Mouse (Mus musculus): ENCODE data around the gene Zfp280b. TPM values are rescaled to one million over a fixed set of nuclear protein-coding genes. Genes with fewer than 3 reads are reported as not detected.
"Not testable (repeated sequence)": the region's sequence is repeated elsewhere in the genome, so short reads cannot be mapped to it uniquely, and the experiment has no call there.

Zfp280b gene
- polyA plus RNA-seq, 1 experiment from 2014 or later: 18.6 TPM

- WGBS: 35% methylated on average over 5 of the region's 5 CpGs
- Histone ChIP-seq H3K27me3 (ENCODE audit: control insufficient read depth, insufficient read depth, low read depth, low read length) (no peaks in the 10 kb centered on the region), H3K27ac (ENCODE audit: low read length) (no peak overlapping the region), H3K4me3 (ENCODE audit: low read length) (no peak overlapping the region), H3K9ac (ENCODE audit: low read length) (no peak overlapping the region), H3K9me3 (ENCODE audit: control insufficient read depth, low read length) (no peaks in the 10 kb centered on the region), H3K4me2 (ENCODE audit: low read depth, low read length) (no peak overlapping the region), H3K36me3 (ENCODE audit: control insufficient read depth, insufficient read depth, low read length) (peaks cover 16% of the 10 kb centered on the region), H3K4me1 (replicated peaks; ENCODE audit: control insufficient read depth, insufficient read depth, low read length) (peaks cover 5% of the 10 kb centered on the region; the same call in 1 of the 2 replicates)
- ATAC-seq (ENCODE audit: low read depth): no peak
Observed at GRCm38 (mm10) chr10:76045343-76045742, 12.9 kb downstream of the Zfp280b start.

GRCm38 (mm10) chr10:76046754-76047153 is 14.3 kb downstream of the Zfp280b start:
- H3K27ac ChIP-seq (ENCODE audit: low read length): no peak overlapping the region
- no peak overlapping the region for H3K9ac ChIP-seq (ENCODE audit: low read length)
- no peak overlapping the region for H3K4me3 ChIP-seq (ENCODE audit: low read length)
- no peak overlapping the region for H3K4me2 ChIP-seq (ENCODE audit: low read depth, low read length)
- 11% methylated on average over 1 of the region's 1 CpGs for WGBS
- H3K27me3 ChIP-seq (ENCODE audit: control insufficient read depth, insufficient read depth, low read depth, low read length): no peaks in the 10 kb centered on the region
- H3K4me1 ChIP-seq (replicated peaks; ENCODE audit: control insufficient read depth, insufficient read depth, low read length): peaks cover 5% of the 10 kb centered on the region; the same call in 1 of the 2 replicates
- peaks cover 7% of the 10 kb centered on the region; the same call in 1 of the 2 replicates for H3K36me3 ChIP-seq (ENCODE audit: control insufficient read depth, insufficient read depth, low read length)
- ATAC-seq (ENCODE audit: low read depth): no peak
- H3K9me3 ChIP-seq (ENCODE audit: control insufficient read depth, low read length): no peaks in the 10 kb centered on the region

DNA sequence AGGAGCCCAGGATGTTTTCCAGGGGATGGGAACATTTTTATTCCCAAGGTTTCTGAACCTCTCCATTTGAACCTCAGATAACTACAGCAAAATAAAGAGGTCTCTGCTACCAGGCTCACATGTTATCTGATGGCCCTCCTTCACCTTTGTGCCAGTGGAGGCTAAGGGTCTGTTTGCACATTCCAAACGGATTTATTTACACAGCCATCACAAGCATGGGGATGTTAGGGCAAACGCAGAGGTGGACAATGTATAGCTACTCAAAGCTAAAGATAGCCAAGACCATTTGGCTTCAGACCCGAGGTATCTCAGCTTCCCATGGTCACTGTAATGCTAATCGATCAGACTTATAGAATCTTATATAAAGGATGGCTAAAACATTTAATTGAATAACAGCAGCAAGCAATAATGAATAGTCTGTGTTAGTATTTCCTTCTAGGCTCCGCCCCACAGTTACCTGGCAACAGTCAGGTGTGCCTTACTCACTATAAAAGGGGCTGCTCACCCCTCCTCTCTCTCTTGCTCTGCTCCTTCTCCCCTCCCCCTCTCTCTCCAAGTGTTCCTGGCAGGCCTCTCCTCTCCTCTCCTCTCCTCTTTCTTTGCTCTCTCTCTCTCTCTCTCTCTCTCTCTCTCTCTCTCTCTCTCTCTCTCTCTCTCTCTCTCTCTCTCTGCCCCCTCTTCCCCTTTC is 14.9 kb downstream of the Zfp280b start:
- 15% methylated on average over 5 of the region's 5 CpGs for WGBS
- no peak overlapping the region for H3K9ac ChIP-seq (ENCODE audit: low read length)
- H3K9me3 ChIP-seq (ENCODE audit: control insufficient read depth, low read length): no peaks in the 10 kb centered on the region
- no peak overlapping the region for H3K4me3 ChIP-seq (ENCODE audit: low read length)
- no peak overlapping the region for H3K27ac ChIP-seq (ENCODE audit: low read length)
- peaks cover 7% of the 10 kb centered on the region; the same call in 1 of the 2 replicates for H3K36me3 ChIP-seq (ENCODE audit: control insufficient read depth, insufficient read depth, low read length)
- ATAC-seq (ENCODE audit: low read depth): peak; percentile 52; the same call in 1 of the 2 replicates
- H3K4me1 ChIP-seq (replicated peaks; ENCODE audit: control insufficient read depth, insufficient read depth, low read length): peaks cover 5% of the 10 kb centered on the region; the same call in 1 of the 2 replicates
- H3K27me3 ChIP-seq (ENCODE audit: control insufficient read depth, insufficient read depth, low read depth, low read length): no peaks in the 10 kb centered on the region
- H3K4me2 ChIP-seq (ENCODE audit: low read depth, low read length): no peak overlapping the region

DNA sequence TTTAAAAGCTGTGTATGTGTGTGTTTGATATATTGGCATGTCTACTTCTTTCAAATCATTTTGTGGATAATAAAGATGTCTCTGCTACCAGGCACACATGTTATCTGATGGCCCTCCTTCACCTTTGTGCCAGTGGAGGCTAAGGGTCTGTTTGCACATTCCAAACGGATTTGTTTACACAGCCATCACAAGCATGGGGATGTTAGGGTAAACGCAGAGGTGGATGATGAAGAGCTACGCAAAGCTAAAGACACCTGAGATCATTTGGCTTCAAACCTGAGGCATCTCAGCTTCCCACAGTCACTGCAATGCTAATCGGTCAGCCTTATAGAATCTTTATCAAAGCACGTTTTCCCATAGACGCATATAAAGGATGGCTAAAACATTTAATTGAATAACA is 16.5 kb downstream of the Zfp280b start:
- Histone ChIP-seq H3K4me2 (ENCODE audit: low read depth, low read length) (no peak overlapping the region), H3K9me3 (ENCODE audit: control insufficient read depth, low read length) (no peaks in the 10 kb centered on the region), H3K4me1 (replicated peaks; ENCODE audit: control insufficient read depth, insufficient read depth, low read length) (peaks cover 5% of the 10 kb centered on the region; the same call in 1 of the 2 replicates), H3K27ac (ENCODE audit: low read length) (no peak overlapping the region), H3K27me3 (ENCODE audit: control insufficient read depth, insufficient read depth, low read depth, low read length) (no peaks in the 10 kb centered on the region), H3K4me3 (ENCODE audit: low read length) (no peak overlapping the region), H3K9ac (ENCODE audit: low read length) (no peak overlapping the region), H3K36me3 (ENCODE audit: control insufficient read depth, insufficient read depth, low read length) (no peaks in the 10 kb centered on the region)
- 8% methylated on average over 6 of the region's 6 CpGs for WGBS
- ATAC-seq (ENCODE audit: low read depth): no peak

- H3K27me3 ChIP-seq (ENCODE audit: control insufficient read depth, insufficient read depth, low read depth, low read length): no peaks in the 10 kb centered on the region
- 67% methylated on average over 11 of the region's 11 CpGs for WGBS
- ATAC-seq (ENCODE audit: low read depth): no peak
Observed at GRCm38 (mm10) chr10:76051860-76052259, 19.4 kb downstream of the Zfp280b start.

DNA sequence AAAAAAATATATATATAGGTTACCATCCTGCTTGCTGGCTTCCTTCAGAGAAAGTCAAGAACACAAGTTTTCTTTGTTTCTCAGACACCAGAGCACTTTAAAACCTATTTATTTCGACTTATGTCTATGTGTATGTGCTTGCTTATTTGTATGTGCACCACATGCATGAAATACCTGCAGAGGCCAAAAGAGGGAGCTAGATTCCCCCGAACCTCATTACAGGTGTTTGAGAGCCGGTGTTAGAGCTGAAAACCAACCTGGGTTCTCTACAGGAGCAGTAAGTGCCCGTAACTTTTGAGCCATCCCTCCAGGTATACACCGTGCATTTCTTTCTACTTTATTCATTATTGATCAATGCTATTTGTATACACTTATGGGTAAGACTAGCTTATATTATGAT is 30.0 kb downstream of the Zfp280b start:
- WGBS: 88% methylated on average over 5 of the region's 5 CpGs
- no peaks in the 10 kb centered on the region for H3K36me3 ChIP-seq (ENCODE audit: control insufficient read depth, insufficient read depth, low read length)
- no peaks in the 10 kb centered on the region for H3K4me1 ChIP-seq (replicated peaks; ENCODE audit: control insufficient read depth, insufficient read depth, low read length)
- no peak overlapping the region for H3K4me3 ChIP-seq (ENCODE audit: low read length)
- no peak overlapping the region for H3K9ac ChIP-seq (ENCODE audit: low read length)
- no peak overlapping the region for H3K4me2 ChIP-seq (ENCODE audit: low read depth, low read length)
- H3K27ac ChIP-seq (ENCODE audit: low read length): no peak overlapping the region
- H3K9me3 ChIP-seq (ENCODE audit: control insufficient read depth, low read length): no peaks in the 10 kb centered on the region
- H3K27me3 ChIP-seq (ENCODE audit: control insufficient read depth, insufficient read depth, low read depth, low read length): no peaks in the 10 kb centered on the region
- ATAC-seq (ENCODE audit: low read depth): no peak

More at GRCm38 (mm10) chr10:76051860-76052259, 19.4 kb downstream of the Zfp280b start:
- peaks cover 3% of the 10 kb centered on the region; the same call in 1 of the 2 replicates for H3K4me1 ChIP-seq (replicated peaks; ENCODE audit: control insufficient read depth, insufficient read depth, low read length)
- H3K36me3 ChIP-seq (ENCODE audit: control insufficient read depth, insufficient read depth, low read length): no peaks in the 10 kb centered on the region
- H3K4me3 ChIP-seq (ENCODE audit: low read length): no peak overlapping the region
- H3K9me3 ChIP-seq (ENCODE audit: control insufficient read depth, low read length): no peaks in the 10 kb centered on the region
- H3K4me2 ChIP-seq (ENCODE audit: low read depth, low read length): no peak overlapping the region
- no peak overlapping the region for H3K9ac ChIP-seq (ENCODE audit: low read length)
- no peak overlapping the region for H3K27ac ChIP-seq (ENCODE audit: low read length)

- Histone ChIP-seq H3K4me3 (ENCODE audit: low read length) (no peak overlapping the region), H3K4me1 (replicated peaks; ENCODE audit: control insufficient read depth, insufficient read depth, low read length) (no peaks in the 10 kb centered on the region), H3K9ac (ENCODE audit: low read length) (no peak overlapping the region), H3K27me3 (ENCODE audit: control insufficient read depth, insufficient read depth, low read depth, low read length) (no peaks in the 10 kb centered on the region), H3K27ac (ENCODE audit: low read length) (no peak overlapping the region), H3K36me3 (ENCODE audit: control insufficient read depth, insufficient read depth, low read length) (no peaks in the 10 kb centered on the region), H3K4me2 (ENCODE audit: low read depth, low read length) (no peak overlapping the region), H3K9me3 (ENCODE audit: control insufficient read depth, low read length) (no peaks in the 10 kb centered on the region)
- ATAC-seq (ENCODE audit: low read depth): no peak
- 23% methylated on average over 12 of the region's 12 CpGs for WGBS
Observed at GRCm38 (mm10) chr10:76067674-76068613, 35.5 kb downstream of the Zfp280b start.

- H3K9me3 ChIP-seq (ENCODE audit: control insufficient read depth, low read length); H3K27ac ChIP-seq (ENCODE audit: low read length); H3K4me2 ChIP-seq (ENCODE audit: low read depth, low read length); H3K27me3 ChIP-seq (ENCODE audit: control insufficient read depth, insufficient read depth, low read depth, low read length); H3K4me1 ChIP-seq (replicated peaks; ENCODE audit: control insufficient read depth, insufficient read depth, low read length); H3K9ac ChIP-seq (ENCODE audit: low read length); H3K4me3 ChIP-seq (ENCODE audit: low read length); H3K36me3 ChIP-seq (ENCODE audit: control insufficient read depth, insufficient read depth, low read length); ATAC-seq (ENCODE audit: low read depth): not testable (repeated sequence)
- WGBS: 90% methylated on average over 5 of the region's 5 CpGs
Observed at GRCm38 (mm10) chr10:76072080-76072479, 39.6 kb downstream of the Zfp280b start.

DNA sequence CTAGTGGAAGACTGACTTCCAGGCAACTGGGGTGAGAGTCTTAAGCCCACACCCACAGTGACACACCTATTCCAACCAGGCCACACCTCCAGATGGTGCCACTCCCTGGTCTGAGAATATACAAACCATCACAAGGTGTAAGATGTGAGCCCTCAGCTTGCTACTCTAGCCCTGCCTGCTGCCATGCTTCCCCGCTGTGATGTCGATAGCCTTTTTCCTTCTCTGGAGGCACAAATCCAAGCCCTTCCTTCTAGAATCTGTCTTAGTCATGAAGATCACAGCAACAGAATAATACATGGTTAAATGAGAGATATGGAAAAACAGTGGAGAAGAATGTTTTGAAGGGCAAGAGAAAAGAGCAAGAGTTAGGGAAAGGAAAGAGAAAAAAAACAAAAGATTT is 44.6 kb downstream of the Zfp280b start:
- 78% methylated on average over 2 of the region's 2 CpGs for WGBS
- not testable (repeated sequence) for H3K9ac ChIP-seq (ENCODE audit: low read length); H3K36me3 ChIP-seq (ENCODE audit: control insufficient read depth, insufficient read depth, low read length); H3K4me3 ChIP-seq (ENCODE audit: low read length); H3K27me3 ChIP-seq (ENCODE audit: control insufficient read depth, insufficient read depth, low read depth, low read length); H3K27ac ChIP-seq (ENCODE audit: low read length); H3K4me2 ChIP-seq (ENCODE audit: low read depth, low read length); H3K9me3 ChIP-seq (ENCODE audit: control insufficient read depth, low read length); H3K4me1 ChIP-seq (replicated peaks; ENCODE audit: control insufficient read depth, insufficient read depth, low read length); ATAC-seq (ENCODE audit: low read depth)
